Mouse (Mus musculus) liver, adult 2 months (tissue): ENCODE data around the gene Dock2.

Source experiments
- CTCF ChIP-seq: fragments of 200-500 bp; IDR thresholded peaks from 2 replicates; pipeline ENCODE4 v1.5.1; 2011; ENCODE audit warnings: low read depth, low read length, control low read depth
- POLR2A ChIP-seq: fragments of 200-500 bp; IDR thresholded peaks from 2 replicates; pipeline ENCODE4 v1.6.1; 2011; ENCODE audit warnings: low read length, control low read depth; ENCODE audit not compliant: insufficient read depth; ENCODE audit errors: extremely low read depth

GRCm38 (mm10) chr11:34506390-34506789 is 277.3 kb downstream of the Dock2 start:
- no peak for TF ChIP-seq POLR2A
- TF ChIP-seq CTCF: no peak
